Comparison of ENCODE assay signal across 10 mouse cellular contexts in the genomic region with DNA sequence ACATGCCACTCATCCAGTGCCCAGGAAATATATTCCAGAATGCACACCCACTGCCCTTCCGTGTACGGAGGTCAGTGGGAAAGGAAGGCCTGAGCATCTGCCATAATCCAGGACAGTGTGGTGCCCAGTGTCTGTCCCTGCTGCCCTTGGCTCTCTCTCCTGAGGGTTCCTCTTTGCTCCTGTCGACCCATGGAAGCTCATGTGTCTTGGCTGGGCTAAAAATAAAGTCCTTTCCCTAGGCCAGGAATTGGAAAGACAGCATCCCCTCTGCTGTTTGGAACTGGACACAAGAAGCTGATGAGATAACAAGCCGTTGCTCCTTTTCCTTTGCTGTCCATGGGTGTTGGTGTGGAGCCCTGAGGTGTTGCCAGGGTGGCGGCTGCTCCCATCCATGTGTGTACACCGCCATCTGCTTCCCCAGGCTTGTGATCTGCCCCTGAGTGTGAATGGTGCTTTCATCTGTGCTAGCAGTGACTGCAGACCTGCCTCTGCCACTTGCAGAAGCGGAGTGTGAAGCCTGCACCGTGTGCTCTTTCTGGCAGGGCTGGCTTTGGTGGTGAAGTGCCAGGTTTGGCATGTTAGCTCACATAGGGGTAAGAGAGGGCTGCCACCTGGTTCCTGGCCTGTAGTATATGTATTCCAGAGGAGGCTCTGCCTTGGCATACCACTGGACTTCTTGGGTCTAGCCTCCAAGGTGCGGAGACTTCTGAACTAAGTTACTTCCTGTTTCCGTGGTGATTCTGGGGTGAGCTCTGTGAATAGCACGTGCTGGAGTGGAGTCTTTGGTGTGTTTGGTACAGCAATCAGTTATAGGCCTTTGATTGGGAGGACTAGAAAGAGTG. TPM values are rescaled to one million over a fixed set of nuclear protein-coding genes. Genes with fewer than 3 reads are reported as not detected.
DNase-seq lines count a peak whose midpoint lies in the region; ATAC-seq and TF ChIP-seq lines count a peak whose summit lies in the region.
"Had no signal": no experiment of that assay in that cellular context is flagged by ENCODE, and none has a peak within 500 bp of the region (broad histone marks: within the 10 kb centered on the region; RNA-seq: fewer than 3 reads in every experiment).

No protein-coding gene starts in this region.

- no peak for DNase-seq in heart, postnatal 36 days
- DNase-seq in cerebellum, adult 9-10 months: peak; percentile 69
- DNase-seq in heart, postnatal 0 days (ENCODE audit: low spot score): peak; percentile 68
- no peak for DNase-seq in ovary, postnatal 14 days (ENCODE audit: low spot score)
- DNase-seq: kidney, adult 9 months; lung, embryonic 14.5 days had no signal

- WGBS in heart, embryonic 11.5 days (ENCODE audit: insufficient replicate concordance): 52% methylated on average over 11 of the region's 11 CpGs
- WGBS in heart, postnatal 0 days: 30% methylated on average over 11 of the region's 11 CpGs
- WGBS in neural tube, embryonic 12.5 days: 66% methylated on average over 11 of the region's 11 CpGs
- 65% methylated on average over 11 of the region's 11 CpGs for WGBS in kidney, embryonic 14.5 days
- 59% methylated on average over 11 of the region's 11 CpGs for WGBS in kidney, embryonic 16.5 days

- intact Hi-C loops in heart, postnatal 36 days (cut with DNase I): loop anchor here (2.0 kb wide), 2 partner anchors 35 to 49 kb away; no protein-coding TSS in a partner anchor

- peak overlapping the region; percentile 36 for H3K27ac ChIP-seq in heart, embryonic 11.5 days (ENCODE audit: low read depth, low read length)
- peak overlapping the region; percentile 81 for H3K27ac ChIP-seq in heart, postnatal 0 days (ENCODE audit: low read depth)
- peak overlapping the region; percentile 93; the same call in 1 of the 2 replicates for H3K27ac ChIP-seq in neural tube, embryonic 12.5 days
- no peak overlapping the region for H3K27ac ChIP-seq in kidney, embryonic 14.5 days (ENCODE audit: low read depth, low read length)
- H3K27ac ChIP-seq in kidney, embryonic 16.5 days (ENCODE audit: low read length): no peak overlapping the region

- H3K4me3 ChIP-seq in heart, embryonic 11.5 days (ENCODE audit: low read depth, low read length): no peak overlapping the region
- H3K4me3 ChIP-seq in heart, postnatal 0 days (ENCODE audit: low read depth, low read length): no peak overlapping the region
- H3K4me3 ChIP-seq in neural tube, embryonic 12.5 days: no peak overlapping the region
- no peak overlapping the region for H3K4me3 ChIP-seq in kidney, embryonic 14.5 days (ENCODE audit: low read length)
- no peak overlapping the region for H3K4me3 ChIP-seq in kidney, embryonic 16.5 days (ENCODE audit: low read length)

- 0 out of 2 replicates have a peak, but pooled peaks have one; percentile 13 for TF ChIP-seq CTCF in heart, postnatal 0 days (IDR thresholded peaks at IDR 0.05; ENCODE audit: low read depth)

- no peak overlapping the region for H3K9ac ChIP-seq in heart, embryonic 11.5 days (ENCODE audit: low read depth, low read length)
- no peak overlapping the region for H3K9ac ChIP-seq in heart, postnatal 0 days (replicated peaks; ENCODE audit: low read depth, low read length)
- 0 out of 2 replicates have a peak overlapping the region, but pooled peaks have one; percentile 3 for H3K9ac ChIP-seq in neural tube, embryonic 12.5 days
- no peak overlapping the region for H3K9ac ChIP-seq in kidney, embryonic 14.5 days (ENCODE audit: low read depth, low read length)
- H3K9ac ChIP-seq in kidney, embryonic 16.5 days (replicated peaks; ENCODE audit: low read length): no peak overlapping the region
- H3K9ac ChIP-seq: lung, embryonic 14.5 days had no signal

- no peaks in the 10 kb centered on the region for H3K36me3 ChIP-seq in heart, embryonic 11.5 days (ENCODE audit: control insufficient read depth, insufficient read depth, low read length)
- no peaks in the 10 kb centered on the region for H3K36me3 ChIP-seq in heart, postnatal 0 days (replicated peaks; ENCODE audit: control insufficient read depth, insufficient read depth, low read length)
- no peaks in the 10 kb centered on the region for H3K36me3 ChIP-seq in neural tube, embryonic 12.5 days
- H3K36me3 ChIP-seq in kidney, embryonic 14.5 days (ENCODE audit: control insufficient read depth, insufficient read depth, low read length): no peaks in the 10 kb centered on the region
- no peaks in the 10 kb centered on the region for H3K36me3 ChIP-seq in kidney, embryonic 16.5 days (ENCODE audit: insufficient read depth, low read length)

- H3K27me3 ChIP-seq in heart, embryonic 11.5 days (ENCODE audit: control insufficient read depth, insufficient read depth, low read length): no peaks in the 10 kb centered on the region
- no peaks in the 10 kb centered on the region for H3K27me3 ChIP-seq in heart, postnatal 0 days (ENCODE audit: control insufficient read depth, insufficient read depth, low read length)
- no peaks in the 10 kb centered on the region for H3K27me3 ChIP-seq in neural tube, embryonic 12.5 days (replicated peaks)
- no peaks in the 10 kb centered on the region for H3K27me3 ChIP-seq in kidney, embryonic 14.5 days (ENCODE audit: control insufficient read depth, insufficient read depth, low read length)
- H3K27me3 ChIP-seq in kidney, embryonic 16.5 days (ENCODE audit: insufficient read depth, low read length): no peaks in the 10 kb centered on the region

- peaks cover 64% of the 10 kb centered on the region for H3K4me1 ChIP-seq in heart, embryonic 11.5 days (ENCODE audit: control insufficient read depth, insufficient read depth, low read length)
- H3K4me1 ChIP-seq in heart, postnatal 0 days (ENCODE audit: control insufficient read depth, insufficient read depth): peaks cover 66% of the 10 kb centered on the region
- peaks cover 78% of the 10 kb centered on the region for H3K4me1 ChIP-seq in neural tube, embryonic 12.5 days
- peaks cover 45% of the 10 kb centered on the region for H3K4me1 ChIP-seq in kidney, embryonic 14.5 days (ENCODE audit: control insufficient read depth, insufficient read depth, low read length)
- H3K4me1 ChIP-seq in kidney, embryonic 16.5 days (ENCODE audit: insufficient read depth, low read length): peaks cover 46% of the 10 kb centered on the region

- TF ChIP-seq EP300 in heart, postnatal 0 days (IDR thresholded peaks at IDR 0.05; ENCODE audit: low read depth): no peak

- 0 out of 2 replicates have a peak overlapping the region, but pooled peaks have one; percentile 2 for H3K4me2 ChIP-seq in heart, embryonic 11.5 days
- H3K4me2 ChIP-seq in heart, postnatal 0 days (ENCODE audit: low read depth, low read length): peak overlapping the region; percentile 3; the same call in 1 of the 2 replicates
- no peak overlapping the region for H3K4me2 ChIP-seq in neural tube, embryonic 12.5 days (replicated peaks)
- H3K4me2 ChIP-seq in kidney, embryonic 14.5 days (replicated peaks; ENCODE audit: low read depth, low read length): no peak overlapping the region
- no peak overlapping the region for H3K4me2 ChIP-seq in kidney, embryonic 16.5 days (replicated peaks; ENCODE audit: low read depth, low read length)
- H3K4me2 ChIP-seq: lung, embryonic 14.5 days had no signal

- H3K9me3 ChIP-seq in heart, embryonic 11.5 days (replicated peaks; ENCODE audit: control insufficient read depth, low read length): no peaks in the 10 kb centered on the region
- H3K9me3 ChIP-seq in heart, postnatal 0 days (replicated peaks; ENCODE audit: control insufficient read depth, low read length): no peaks in the 10 kb centered on the region
- H3K9me3 ChIP-seq in neural tube, embryonic 12.5 days: no peaks in the 10 kb centered on the region
- H3K9me3 ChIP-seq in kidney, embryonic 14.5 days (ENCODE audit: control insufficient read depth, low read length): no peaks in the 10 kb centered on the region
- H3K9me3 ChIP-seq in kidney, embryonic 16.5 days (ENCODE audit: low read length): no peaks in the 10 kb centered on the region

- no peak for ATAC-seq in heart, embryonic 11.5 days (replicated peaks; ENCODE audit: insufficient number of reproducible peaks, low FRiP score, low TSS enrichment)
- ATAC-seq in heart, postnatal 0 days (ENCODE audit: insufficient read depth, low read depth): peak; percentile 19
- ATAC-seq in neural tube, embryonic 12.5 days (ENCODE audit: low FRiP score, low read depth): no peak
- no peak for ATAC-seq in kidney, embryonic 14.5 days (ENCODE audit: low FRiP score, low TSS enrichment)
- ATAC-seq in kidney, embryonic 16.5 days (ENCODE audit: low FRiP score, low TSS enrichment): no peak

RNA-seq across cellular contexts. Expression of gene Galnt2, which starts 50.7 kb away (rescaled TPM):
- 63.2 and 72.3 TPM in 2 replicates for polyA plus RNA-seq in heart, embryonic 11.5 days (2014; fragmentation: Nextera tagmentation; extraction: Ambion mirVana)
- total RNA-seq in heart, postnatal 36 days (2021): 10 to 100 TPM; 32.1 to 34.2 TPM
- total RNA-seq in heart, postnatal 0 days (2014; rRNA removed; ENCODE audit: low replicate concordance): 30.0 and 35.4 TPM in 2 replicates
- 24.6 and 30.3 TPM in 2 replicates for polyA plus RNA-seq in heart, postnatal 0 days (2015; fragmentation: Nextera tagmentation; extraction: Ambion mirVana)
- polyA plus RNA-seq in neural tube, embryonic 12.5 days (2016; fragmentation: Nextera tagmentation; extraction: Ambion mirVana): 91.1 and 93.8 TPM in 2 replicates
- 41.6 and 57.7 TPM in 2 replicates for polyA plus RNA-seq in kidney, embryonic 14.5 days (2014; fragmentation: Nextera tagmentation; extraction: Ambion mirVana)
- 47.0 and 47.1 TPM in 2 replicates for polyA plus RNA-seq in kidney, embryonic 16.5 days (2015; fragmentation: Nextera tagmentation; extraction: Ambion mirVana)

Comparison
In these comparisons a context has a peak if more than half of its experiments do, and no peak if none do; other contexts are left out.
1. DNase-seq: peak in cerebellum, adult 9-10 months (single experiment) and heart, postnatal 0 days (single experiment); none in heart, postnatal 36 days (0 of 2) and ovary, postnatal 14 days (single experiment).
2. H3K27ac ChIP-seq: peak in heart, embryonic 11.5 days (single experiment), heart, postnatal 0 days (single experiment) and neural tube, embryonic 12.5 days (single experiment); none in kidney, embryonic 14.5 days (single experiment) and kidney, embryonic 16.5 days (single experiment).
3. H3K4me2 ChIP-seq: peak in heart, embryonic 11.5 days (single experiment) and heart, postnatal 0 days (single experiment); none in neural tube, embryonic 12.5 days (single experiment), kidney, embryonic 14.5 days (single experiment) and kidney, embryonic 16.5 days (single experiment).